Mouse (Mus musculus): ENCODE results near the gene Fbf1. TPM values are rescaled to one million over a fixed set of nuclear protein-coding genes. Genes with fewer than 3 reads are reported as not detected.
A peak's percentile ranks its signal among the peaks of the same experiment; 100 is the strongest.

Gene Fbf1
- total and polyA plus RNA-seq, 2 experiments from 2014 or later, result 35.3 to 68.1 TPM

GRCm38 (mm10) chr11:116131349-116132170, 36.4 kb downstream of the Fbf1 start:
- ATAC-seq (no peak), DNase-seq (ENCODE audit: low spot score) (no peak)
- Histone ChIP-seq H3K9me3 (ENCODE audit: low read length) (no peaks in the 10 kb centered on the region), H3K4me2 (ENCODE audit: low read depth, low read length) (peak overlapping the region; percentile 65), H3K9ac (replicated peaks; ENCODE audit: low read length) (peak overlapping the region; percentile 68; the same call in 1 of the 2 replicates), H3K36me3 (ENCODE audit: insufficient read depth, low read length) (peaks cover 3% of the 10 kb centered on the region; the same call in 1 of the 2 replicates), H3K27me3 (ENCODE audit: insufficient read depth, low read length) (no peaks in the 10 kb centered on the region), H3K27ac (peak overlapping the region; percentile 91), H3K4me1 (ENCODE audit: insufficient read depth, low read length) (peaks cover 20% of the 10 kb centered on the region), H3K4me3 (ENCODE audit: low read length) (peak overlapping the region; percentile 47)
- TF ChIP-seq CTCF (IDR thresholded peaks at IDR 0.05; ENCODE audit: low read depth), result no peak
- WGBS, result 76% methylated on average over 15 of the region's 15 CpGs

DNA sequence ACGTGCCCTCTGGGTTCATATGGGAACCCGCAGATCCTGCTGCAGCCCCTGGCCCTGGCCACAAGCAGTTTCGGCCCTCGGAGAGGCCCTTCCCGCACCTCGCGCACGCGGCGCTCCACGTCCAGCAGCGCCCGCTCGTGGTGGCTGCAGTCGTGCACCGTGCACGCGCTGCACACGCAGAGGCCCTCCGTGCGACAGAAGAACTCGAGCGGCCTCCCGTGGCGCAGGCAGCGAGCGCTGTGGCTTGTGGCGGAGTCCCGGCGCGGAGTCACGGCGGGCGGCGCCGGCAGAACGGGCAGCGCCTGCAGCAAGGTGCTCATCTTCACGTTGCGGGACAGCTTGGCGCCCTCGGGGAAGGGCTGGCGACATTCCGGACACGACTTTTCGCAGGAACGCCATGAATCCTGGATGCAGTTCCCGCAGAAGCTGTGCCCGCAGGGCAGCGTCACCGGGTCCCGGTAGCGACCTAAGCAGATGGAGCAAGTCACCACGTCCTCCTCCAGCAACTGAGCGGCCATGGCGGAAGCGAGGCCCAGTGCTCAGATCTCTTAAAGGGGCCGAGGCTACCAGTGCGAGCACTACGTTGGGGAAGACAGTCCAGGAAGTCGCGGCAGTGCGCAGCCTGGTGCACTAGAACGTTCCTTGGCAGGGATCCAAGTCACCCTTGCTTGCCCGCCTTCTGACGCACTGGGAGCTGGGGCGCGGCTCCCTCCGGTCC, 37.3 kb downstream of the Fbf1 start, which contains the start of gene Trim65:
Trim65 (minus strand) TSS at position 641 of the 718 bp plus-strand sequence.
- DNase-seq (ENCODE audit: low spot score) (peak; percentile 96), ATAC-seq (peak; percentile 89)
- H3K27me3 ChIP-seq (ENCODE audit: insufficient read depth, low read length), result no peaks in the 10 kb centered on the region
- H3K9me3 ChIP-seq (ENCODE audit: low read length), result no peaks in the 10 kb centered on the region
- H3K4me2 ChIP-seq (ENCODE audit: low read depth, low read length), result peak within 1 kb of the TSS; percentile 65
- under 1% methylated on average over 69 of the region's 69 CpGs for WGBS
- H3K36me3 ChIP-seq (ENCODE audit: insufficient read depth, low read length), result peaks cover 11% of the 10 kb centered on the region
- H3K4me3 ChIP-seq (ENCODE audit: low read length), result peak within 1 kb of the TSS; percentile 47
- peak; percentile 75 for TF ChIP-seq CTCF (IDR thresholded peaks at IDR 0.05; ENCODE audit: low read depth)
- H3K4me1 ChIP-seq (ENCODE audit: insufficient read depth, low read length), result peaks cover 20% of the 10 kb centered on the region
- H3K9ac ChIP-seq (replicated peaks; ENCODE audit: low read length), result peak within 1 kb of the TSS; percentile 68
- H3K27ac ChIP-seq, result peak within 1 kb of the TSS; percentile 91

DNA sequence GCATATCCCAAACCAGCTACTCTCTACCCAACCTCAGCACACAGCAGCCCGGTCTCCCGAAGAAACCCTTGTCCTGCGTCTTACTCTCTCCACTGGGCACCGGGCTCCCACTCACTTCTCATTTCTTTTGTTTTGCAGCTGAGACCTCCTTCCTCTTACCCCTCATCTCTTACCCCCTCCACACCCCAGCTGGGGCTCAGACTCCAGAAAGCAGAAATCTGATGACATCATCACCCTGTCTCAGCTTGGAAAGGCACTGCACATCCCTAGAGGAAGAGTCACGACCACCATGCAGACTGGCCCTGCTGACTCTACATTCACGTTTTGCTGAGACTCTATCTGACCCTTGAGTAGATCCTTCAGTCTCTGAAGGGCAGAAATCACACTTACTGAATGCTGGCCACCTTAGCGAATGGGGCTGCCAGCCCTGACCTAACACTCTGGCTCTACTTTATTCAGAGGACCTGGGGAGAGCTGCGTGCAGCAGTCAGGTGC, 37.9 kb downstream of the Fbf1 start:
- peak; percentile 24 for ATAC-seq

GRCm38 (mm10) chr11:116129091-116129790, 38.7 kb downstream of the Fbf1 start:
- Histone ChIP-seq H3K9ac (replicated peaks; ENCODE audit: low read length) (peak overlapping the region; percentile 68; the same call in 1 of the 2 replicates), H3K4me2 (ENCODE audit: low read depth, low read length) (peak overlapping the region; percentile 65), H3K27me3 (ENCODE audit: insufficient read depth, low read length) (no peaks in the 10 kb centered on the region), H3K4me3 (ENCODE audit: low read length) (no peak overlapping the region), H3K27ac (peak overlapping the region; percentile 91; the same call in 1 of the 2 replicates), H3K4me1 (ENCODE audit: insufficient read depth, low read length) (peaks cover 20% of the 10 kb centered on the region), H3K36me3 (ENCODE audit: insufficient read depth, low read length) (peaks cover 14% of the 10 kb centered on the region), H3K9me3 (ENCODE audit: low read length) (no peaks in the 10 kb centered on the region)
- DNase-seq (ENCODE audit: low spot score), result no peak
- no peak for ATAC-seq
- 78% methylated on average over 9 of the region's 9 CpGs for WGBS
- TF ChIP-seq CTCF (IDR thresholded peaks at IDR 0.05; ENCODE audit: low read depth), result no peak

More for the DNA sequence above, 37.9 kb downstream of the Fbf1 start:
- Histone ChIP-seq H3K4me3 (ENCODE audit: low read length) (peak overlapping the region; percentile 47), H3K27me3 (ENCODE audit: insufficient read depth, low read length) (no peaks in the 10 kb centered on the region), H3K4me2 (ENCODE audit: low read depth, low read length) (peak overlapping the region; percentile 65), H3K9me3 (ENCODE audit: low read length) (no peaks in the 10 kb centered on the region), H3K4me1 (ENCODE audit: insufficient read depth, low read length) (peaks cover 20% of the 10 kb centered on the region), H3K36me3 (ENCODE audit: insufficient read depth, low read length) (peaks cover 14% of the 10 kb centered on the region), H3K9ac (replicated peaks; ENCODE audit: low read length) (peak overlapping the region; percentile 68), H3K27ac (peak overlapping the region; percentile 91)
- 26% methylated on average over 8 of the region's 8 CpGs for WGBS
- no peak for TF ChIP-seq CTCF (IDR thresholded peaks at IDR 0.05; ENCODE audit: low read depth)
- peak; percentile 34 for DNase-seq (ENCODE audit: low spot score)

GRCm38 (mm10) chr11:116127986-116128385, 40.0 kb downstream of the Fbf1 start:
- DNase-seq (ENCODE audit: low spot score), result peak; percentile 65
- Histone ChIP-seq H3K4me1 (ENCODE audit: insufficient read depth, low read length) (peaks cover 20% of the 10 kb centered on the region), H3K9ac (replicated peaks; ENCODE audit: low read length) (no peak overlapping the region), H3K4me3 (ENCODE audit: low read length) (no peak overlapping the region), H3K27ac (peak overlapping the region; percentile 58; the same call in 1 of the 2 replicates), H3K9me3 (ENCODE audit: low read length) (no peaks in the 10 kb centered on the region), H3K36me3 (ENCODE audit: insufficient read depth, low read length) (peaks cover 14% of the 10 kb centered on the region), H3K4me2 (ENCODE audit: low read depth, low read length) (no peak overlapping the region), H3K27me3 (ENCODE audit: insufficient read depth, low read length) (no peaks in the 10 kb centered on the region)
- 42% methylated on average over 9 of the region's 9 CpGs for WGBS
- no peak for TF ChIP-seq CTCF (IDR thresholded peaks at IDR 0.05; ENCODE audit: low read depth)
- no peak; the same call in 1 of the 2 replicates for ATAC-seq

Data from hindbrain, postnatal 0 days (tissue).